Mouse (Mus musculus): ENCODE results near the gene Tmem131.

DNA sequence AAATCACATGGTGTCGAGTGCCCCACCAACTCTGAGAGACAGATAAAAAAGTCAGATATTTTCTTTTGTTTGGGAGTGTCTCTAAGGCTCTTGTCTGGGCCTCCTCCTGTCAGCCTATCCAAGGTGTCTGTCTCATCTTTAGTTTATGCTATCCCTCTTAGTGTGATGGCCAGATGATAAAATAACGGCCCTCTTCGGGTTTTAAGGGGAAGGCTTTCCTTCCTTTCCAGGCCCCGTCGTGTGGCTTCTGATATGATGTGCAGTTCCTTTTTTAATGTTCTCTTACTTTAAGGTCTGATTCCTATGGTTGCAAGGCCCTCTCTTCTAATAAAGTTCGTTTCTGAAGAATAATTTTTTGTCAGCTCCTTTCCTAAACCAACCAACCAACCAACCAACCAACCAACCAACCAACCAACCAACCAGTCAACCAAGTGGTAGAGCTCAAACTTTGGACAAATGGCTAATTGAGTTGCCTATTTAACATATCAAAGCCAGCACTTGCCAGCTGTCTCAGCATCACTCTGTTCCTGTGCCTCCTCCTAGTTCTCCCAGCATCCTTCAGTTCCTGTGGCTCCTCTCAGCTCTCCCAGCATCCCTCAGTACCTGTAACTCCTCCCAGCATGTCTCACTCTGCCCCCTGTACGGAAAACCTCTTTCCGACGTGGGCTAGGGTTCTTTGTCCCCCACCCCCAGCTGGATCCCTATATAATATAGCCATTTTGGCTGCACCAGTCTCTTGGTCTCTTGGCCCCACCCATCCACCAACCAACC lies 38.9 kb upstream of the Tmem131 start:
- TF ChIP-seq CTCF (IDR thresholded peaks at IDR 0.05; ENCODE audit: low read depth, low read length) (no peak), POLR2A (IDR thresholded peaks at IDR 0.05; ENCODE audit: insufficient read depth, low read length) (peak; percentile 11), EP300 (IDR thresholded peaks at IDR 0.05; ENCODE audit: insufficient read depth, low read depth, low read length) (peak; percentile 91)
